8 mouse cellular contexts compared by ENCODE assay signal in the genomic region with DNA sequence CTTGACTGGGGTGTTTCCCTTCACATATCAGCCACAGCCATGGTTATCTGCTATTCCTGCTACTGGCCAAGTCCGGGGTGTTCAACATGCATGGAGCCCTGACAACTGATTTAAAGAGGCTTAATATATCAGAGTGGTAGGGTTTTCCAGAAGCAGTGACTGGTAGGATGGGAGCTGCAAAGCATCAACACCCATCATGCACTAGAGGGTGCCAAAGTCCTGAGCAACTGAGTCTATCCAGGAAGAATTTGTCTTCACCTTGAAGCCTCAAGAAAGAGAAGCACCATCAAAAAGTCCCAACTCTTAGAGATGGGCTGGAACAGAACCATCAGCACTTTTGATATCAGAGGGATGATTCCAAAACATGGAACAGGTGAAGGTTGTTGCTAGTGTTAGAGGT.
DNase-seq lines count a peak whose midpoint lies in the region; TF ChIP-seq lines count a peak whose summit lies in the region.

No protein-coding gene starts in this region.

- DNase-seq in gastrocnemius, adult 18-20 months (ENCODE audit: low spot score), result peak; percentile 20
- DNase-seq in gastrocnemius, adult 8-10 months (ENCODE audit: low spot score in 2 of 2), result no peak
- peak; percentile 19 for DNase-seq in ovary, postnatal 14 days (ENCODE audit: low spot score)
- no peak for DNase-seq in ovary, postnatal 10 days (ENCODE audit: low spot score)
- DNase-seq in cerebellum, adult 2 months, result peak; percentile 53 to 68
- peak; percentile 51 for DNase-seq in heart, postnatal 4 days
- DNase-seq in lung, postnatal 10 days, result peak; percentile 27
- no peak for DNase-seq in ovary, postnatal 36 days (ENCODE audit: low spot score)

- peak; percentile 82 for TF ChIP-seq CTCF in cerebellum, adult 2 months (IDR thresholded peaks at IDR 0.05; ENCODE audit: borderline replicate concordance, insufficient read depth, low read depth, low read length)

- no peak overlapping the region for H3K27ac ChIP-seq in cerebellum, adult 2 months (ENCODE audit: insufficient read depth, low read length)

- no peak for TF ChIP-seq POLR2A in cerebellum, adult 2 months (IDR thresholded peaks at IDR 0.05; ENCODE audit: borderline replicate concordance, insufficient read depth, low read length)

- H3K4me3 ChIP-seq in cerebellum, adult 2 months (replicated peaks; ENCODE audit: insufficient read depth, low read depth, low read length), result no peak overlapping the region

- no peaks in the 10 kb centered on the region for H3K4me1 ChIP-seq in cerebellum, adult 2 months (ENCODE audit: control insufficient read depth, insufficient read depth, low read length)

- H3K27me3 ChIP-seq in cerebellum, adult 2 months (ENCODE audit: control insufficient read depth, insufficient read depth, low read length), result no peaks in the 10 kb centered on the region

- WGBS in cerebellum, adult 2 months, result 38% methylated on average over 1 of the region's 1 CpGs

Comparison
In these comparisons a context has a peak if more than half of its experiments do, and no peak if none do; other contexts are left out.
1. DNase-seq: peak in gastrocnemius, adult 18-20 months (single experiment), ovary, postnatal 14 days (single experiment), cerebellum, adult 2 months (2 of 2), heart, postnatal 4 days (single experiment) and lung, postnatal 10 days (single experiment); none in gastrocnemius, adult 8-10 months (0 of 2), ovary, postnatal 10 days (single experiment) and ovary, postnatal 36 days (single experiment).